Mouse (Mus musculus) thymus, postnatal 25 days (tissue): ENCODE measurements at regions not wholly inside any gene's neighbourhood (a gene's known extent, or its start where the extent isn't known, plus 50 kb on each side); places are given as distances from the start of the nearest gene placed in this dataset.
"Not testable (repeated sequence)": the region's sequence is repeated elsewhere in the genome, so short reads cannot be mapped to it uniquely, and the experiment has no call there.

Experiments used
- DNase-seq: peaks from one replicate; pipeline ENCODE4 v3.0.0; 2022

DNA sequence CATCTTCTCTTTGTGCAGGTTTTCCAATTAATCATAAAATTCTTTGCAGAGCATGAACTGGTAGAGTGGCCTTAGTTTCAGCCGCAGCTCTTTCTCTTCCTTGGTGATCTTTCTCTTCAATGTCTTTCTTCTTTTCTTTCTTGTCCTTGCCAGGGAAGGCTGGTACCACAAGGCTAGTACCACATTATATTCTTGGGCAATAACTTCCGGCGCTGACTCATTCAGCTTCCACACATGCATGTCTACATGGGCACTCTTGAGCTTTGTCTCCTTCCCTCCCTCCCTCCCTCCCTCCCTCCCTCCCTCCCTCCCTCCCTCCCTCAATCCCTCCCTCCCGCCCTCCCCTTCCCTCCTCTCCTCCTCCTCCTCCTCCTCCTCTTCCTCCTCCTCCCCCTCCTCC is 98.1 kb upstream of the Pwp1 start:
- DNase-seq, result not testable (repeated sequence)

DNA sequence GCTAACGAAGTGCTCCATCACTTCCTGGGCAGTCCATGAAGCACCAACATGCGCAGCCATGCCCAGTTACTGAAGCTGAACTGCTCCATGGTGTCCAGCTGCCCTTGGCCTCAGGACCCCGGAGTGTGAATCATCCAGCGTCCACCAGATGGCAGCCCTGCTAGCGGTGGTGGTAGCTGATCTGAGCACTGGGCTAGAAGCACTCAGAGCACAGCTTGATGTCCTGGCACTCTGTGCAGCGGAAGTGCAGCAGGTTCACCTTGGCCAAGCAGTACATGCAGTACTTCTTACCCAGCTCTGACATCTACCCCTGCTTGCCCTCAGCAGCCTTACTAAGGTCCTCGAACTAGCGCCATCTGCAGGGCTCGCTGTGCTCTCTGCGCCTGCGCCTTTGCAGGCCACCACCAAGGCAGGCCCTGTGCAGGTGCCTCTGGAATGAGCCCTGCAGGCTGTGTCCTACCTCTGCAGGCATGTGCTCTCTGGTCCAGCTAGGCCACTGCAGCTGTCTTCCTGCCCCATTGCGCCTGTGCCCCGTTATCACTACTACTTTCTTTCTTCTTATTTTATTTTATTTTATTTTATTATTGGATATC is 97.4 kb upstream of the Pwp1 start:
- DNase-seq, result peak; percentile 43

DNA sequence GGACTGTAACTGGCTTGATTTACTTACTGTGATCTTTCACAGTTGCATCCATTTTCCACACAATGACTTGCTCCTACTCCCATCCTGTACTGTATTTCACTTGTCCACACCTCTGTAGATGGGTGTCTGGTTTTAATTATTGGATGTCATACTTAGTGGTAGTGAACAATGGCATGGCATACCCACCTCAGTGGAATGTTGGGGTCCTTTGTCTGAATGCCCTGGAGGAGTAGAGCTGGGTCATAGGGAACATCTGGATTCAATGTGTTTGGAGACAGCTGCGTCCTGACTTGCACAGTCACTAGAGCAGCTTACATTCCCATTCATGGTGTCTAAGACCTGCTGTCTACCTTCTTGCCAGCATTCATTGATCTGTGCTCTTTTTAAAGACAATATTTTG is 91.5 kb upstream of the Pwp1 start:
- no peak for DNase-seq

DNA sequence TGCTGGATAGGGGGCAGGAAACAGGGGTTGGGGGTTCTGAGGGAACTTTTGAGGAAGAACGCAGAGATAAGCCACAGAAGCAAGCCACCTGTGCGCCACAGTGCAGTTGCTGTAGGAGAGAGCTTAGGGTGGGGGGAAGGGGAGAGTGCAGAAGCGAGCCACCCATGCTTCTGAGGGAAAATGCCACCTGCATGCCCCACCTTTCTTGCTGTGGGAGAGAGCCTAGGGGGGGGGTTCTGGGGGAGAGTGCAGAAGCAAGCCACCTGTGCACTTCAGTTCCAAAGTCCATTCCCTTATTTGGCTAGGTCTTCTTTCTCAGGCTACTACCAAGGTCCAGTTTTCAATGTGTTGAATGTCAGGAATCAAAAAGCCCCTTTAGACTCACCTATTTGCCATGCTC is 90.3 kb upstream of the Pwp1 start:
- DNase-seq, result peak; percentile 39

DNA sequence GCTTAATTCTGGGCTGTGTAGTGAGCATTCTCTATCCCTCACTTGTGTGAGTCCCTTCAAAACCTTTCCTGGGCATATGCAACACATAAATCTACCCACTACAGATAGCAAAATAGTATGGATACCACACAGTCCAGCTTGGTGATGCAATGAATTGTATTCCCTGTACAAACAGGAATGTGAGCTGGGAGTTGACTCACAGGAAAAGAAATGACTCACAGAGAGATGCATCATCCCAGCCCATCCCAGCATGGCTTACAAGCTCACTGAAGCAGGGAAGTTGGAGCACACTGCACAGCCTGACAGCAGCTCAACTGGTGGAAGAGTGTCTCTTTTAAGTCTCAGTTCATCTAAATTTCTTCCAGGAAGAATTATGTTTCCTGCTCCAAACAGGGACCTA is 89.7 kb upstream of the Pwp1 start:
- not testable (repeated sequence) for DNase-seq

DNA sequence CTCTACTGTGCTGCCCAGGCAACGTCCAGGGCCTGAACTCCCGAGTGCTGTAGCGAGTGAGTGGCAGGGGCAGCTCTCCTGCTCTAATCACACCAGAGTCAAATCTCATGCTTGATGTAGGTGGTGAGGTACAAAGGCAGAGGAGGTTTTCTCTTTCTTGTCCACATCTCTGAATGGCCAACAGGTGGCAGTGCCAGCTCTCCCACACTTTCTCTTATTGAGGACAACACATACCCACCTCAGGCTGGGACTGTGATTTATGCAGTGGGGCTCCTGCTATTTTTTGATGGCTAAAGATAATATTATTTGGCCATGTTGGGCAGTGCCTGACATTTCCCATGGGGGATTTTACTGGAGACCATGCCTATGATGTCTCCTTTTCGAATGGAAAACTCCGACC is 87.3 kb upstream of the Pwp1 start:
- DNase-seq, result no peak

DNA sequence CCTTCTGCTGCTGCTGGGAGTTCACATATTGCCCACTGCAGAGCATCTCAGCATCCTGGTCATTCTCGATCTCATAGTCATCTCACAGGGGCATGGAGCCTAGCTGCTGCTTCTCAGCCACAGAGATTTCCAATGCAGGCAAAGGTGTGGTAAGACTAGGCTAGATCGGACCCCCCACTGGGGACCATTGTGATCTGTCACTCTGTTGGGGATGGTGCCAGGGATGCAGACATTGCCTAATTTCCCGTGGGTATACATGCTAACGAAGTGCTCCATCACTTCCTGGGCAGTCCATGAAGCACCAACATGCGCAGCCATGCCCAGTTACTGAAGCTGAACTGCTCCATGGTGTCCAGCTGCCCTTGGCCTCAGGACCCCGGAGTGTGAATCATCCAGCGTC is 83.9 kb upstream of the Pwp1 start:
- DNase-seq, result not testable (repeated sequence)

DNA sequence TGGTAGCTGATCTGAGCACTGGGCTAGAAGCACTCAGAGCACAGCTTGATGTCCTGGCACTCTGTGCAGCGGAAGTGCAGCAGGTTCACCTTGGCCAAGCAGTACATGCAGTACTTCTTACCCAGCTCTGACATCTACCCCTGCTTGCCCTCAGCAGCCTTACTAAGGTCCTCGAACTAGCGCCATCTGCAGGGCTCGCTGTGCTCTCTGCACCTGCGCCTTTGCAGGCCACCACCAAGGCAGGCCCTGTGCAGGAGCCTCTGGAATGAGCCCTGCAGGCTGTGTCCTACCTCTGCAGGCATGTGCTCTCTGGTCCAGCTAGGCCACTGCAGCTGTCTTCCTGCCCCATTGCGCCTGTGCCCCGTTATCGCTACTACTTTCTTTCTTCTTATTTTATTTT is 83.5 kb upstream of the Pwp1 start:
- DNase-seq, result peak; percentile 17

DNA sequence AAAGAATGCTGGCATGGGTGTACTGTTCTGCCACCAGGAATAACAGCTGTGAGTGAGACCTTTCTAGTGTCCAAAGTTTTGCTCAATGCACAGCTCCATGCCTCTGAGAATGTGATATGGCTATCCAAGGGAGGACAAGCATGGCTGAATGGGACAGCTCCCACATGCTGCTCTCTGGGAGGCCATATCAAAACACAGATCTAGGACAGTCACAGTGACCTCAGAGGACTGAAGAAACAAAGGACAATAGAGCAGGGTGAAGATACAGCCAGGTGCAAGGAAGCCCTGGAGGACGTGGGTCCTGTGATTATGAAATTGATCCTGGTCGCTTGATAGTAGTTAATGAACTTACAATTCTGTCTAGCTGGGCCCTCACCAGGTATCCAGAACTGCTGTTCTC is 79.7 kb upstream of the Pwp1 start:
- not testable (repeated sequence) for DNase-seq

DNA sequence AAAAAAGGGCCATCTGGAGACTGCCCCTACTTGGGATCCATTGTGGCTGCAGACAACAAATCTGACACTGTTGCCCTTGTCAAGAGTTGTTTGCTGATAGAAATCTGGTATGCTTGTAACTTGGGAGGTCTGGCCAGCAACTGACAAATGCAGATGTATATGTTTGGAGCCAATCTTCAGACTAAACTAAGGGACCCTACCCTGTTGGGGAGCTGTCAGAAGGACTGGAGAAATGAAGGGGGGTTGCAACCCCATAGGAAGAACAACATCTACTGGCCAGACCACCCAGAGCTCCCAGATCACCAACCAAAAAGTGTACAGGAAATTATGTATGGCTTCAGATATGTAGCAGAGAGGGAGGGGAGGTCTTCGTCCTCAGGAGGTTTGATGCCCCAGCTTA is 54.3 kb upstream of the Pwp1 start:
- no peak for DNase-seq
